Mouse (Mus musculus): Measurements from ENCODE around the gene Fcnb.

GRCm38 (mm10) chr2:28037505-28038390 is 46.9 kb downstream of the Fcnb start:
- TF ChIP-seq POLR2A (IDR thresholded peaks at IDR 0.05; ENCODE audit: borderline replicate concordance, low read depth, low read length): no peak
- no peak for TF ChIP-seq CTCF (IDR thresholded peaks at IDR 0.05; ENCODE audit: low read depth, low read length)
